In the genomic region with DNA sequence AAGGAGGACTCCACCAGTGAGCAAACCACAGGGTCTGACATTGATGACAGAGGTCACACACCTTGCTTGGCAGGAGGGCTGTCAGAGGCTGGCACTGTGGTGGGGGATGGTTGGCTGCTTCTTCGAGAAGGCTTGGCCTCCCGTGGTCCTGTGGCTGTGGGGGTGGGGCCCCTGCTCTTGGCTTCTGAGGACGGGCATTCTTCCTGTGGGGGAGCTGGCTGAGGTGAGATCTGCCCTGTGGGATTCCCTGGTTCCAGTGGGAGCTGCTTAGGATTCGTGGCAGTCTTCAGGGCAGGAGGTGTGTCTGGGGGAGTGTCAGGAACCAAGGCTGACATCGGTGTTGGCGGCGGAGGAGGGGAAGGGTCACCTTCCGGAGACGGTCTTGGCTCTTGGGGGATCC, we compare ENCODE assay signal across 17 mouse cellular contexts. TPM values are rescaled to one million over a fixed set of nuclear protein-coding genes. Genes with fewer than 3 reads are reported as not detected.
A peak's percentile ranks its signal among the peaks of the same experiment; 100 is the strongest.
DNase-seq lines count a peak whose midpoint lies in the region; ATAC-seq and TF ChIP-seq lines count a peak whose summit lies in the region.
"Had no signal": no experiment of that assay in that cellular context is flagged by ENCODE, and none has a peak within 500 bp of the region (broad histone marks: within the 10 kb centered on the region; RNA-seq: fewer than 3 reads in every experiment).

No protein-coding gene starts in this region.

- WGBS in heart, embryonic 10.5 days = 35% methylated on average over 9 of the region's 9 CpGs
- 45% methylated on average over 9 of the region's 9 CpGs for WGBS in lung, adult 2 months
- 55% methylated on average over 9 of the region's 9 CpGs for WGBS in forebrain, postnatal 0 days

- H3K4me1 ChIP-seq in heart, embryonic 10.5 days = peaks cover 58% of the 10 kb centered on the region
- peaks cover 19% of the 10 kb centered on the region for H3K4me1 ChIP-seq in lung, adult 2 months (ENCODE audit: control insufficient read depth, insufficient read depth, low read length)
- H3K4me1 ChIP-seq in forebrain, postnatal 0 days (ENCODE audit: insufficient read depth) = no peaks in the 10 kb centered on the region
- H3K4me1 ChIP-seq: liver, embryonic 13.5 days had no signal

- no peak overlapping the region for H3K9ac ChIP-seq in forebrain, postnatal 0 days
- H3K9ac ChIP-seq: embryonic facial prominence, embryonic 15.5 days; intestine, embryonic 15.5 days; liver, embryonic 13.5 days had no signal

- no peak for TF ChIP-seq POLR2A in lung, adult 2 months (IDR thresholded peaks at IDR 0.05; ENCODE audit: borderline replicate concordance, extremely low read depth, low read depth, low read length)
- TF ChIP-seq POLR2A in myocyte (IDR thresholded peaks at IDR 0.05; ENCODE audit: insufficient read length, low read depth) = peak; percentile 37

- ATAC-seq in forebrain, postnatal 0 days = no peak
- ATAC-seq: forebrain, embryonic 14.5 days; intestine, embryonic 15.5 days; Patski had no signal

- intact Hi-C loops in heart, postnatal 25 days (cut with DNase I) = no loop called here

- H3K4me2 ChIP-seq in myocyte (ENCODE audit: low read depth) = no peak overlapping the region
- no peak overlapping the region for H3K4me2 ChIP-seq in forebrain, postnatal 0 days (ENCODE audit: low read depth)
- H3K4me2 ChIP-seq: embryonic facial prominence, embryonic 15.5 days; intestine, embryonic 15.5 days; liver, embryonic 13.5 days had no signal

- no peaks in the 10 kb centered on the region for H3K9me3 ChIP-seq in heart, embryonic 10.5 days
- no peaks in the 10 kb centered on the region for H3K9me3 ChIP-seq in forebrain, postnatal 0 days (ENCODE audit: low read length)
- H3K9me3 ChIP-seq: embryonic facial prominence, embryonic 15.5 days; hindbrain, embryonic 10.5 days; intestine, embryonic 15.5 days; liver, embryonic 13.5 days had no signal

- H3K36me3 ChIP-seq in heart, embryonic 10.5 days = peaks cover 77% of the 10 kb centered on the region
- peaks cover 52% of the 10 kb centered on the region for H3K36me3 ChIP-seq in myocyte (ENCODE audit: control insufficient read depth, insufficient read depth)
- H3K36me3 ChIP-seq in forebrain, postnatal 0 days (ENCODE audit: insufficient read depth) = peaks cover 60% of the 10 kb centered on the region

- TF ChIP-seq CTCF in lung, adult 2 months (IDR thresholded peaks at IDR 0.05; ENCODE audit: insufficient read depth, low read length) = no peak
- no peak for TF ChIP-seq CTCF in forebrain, postnatal 0 days (IDR thresholded peaks at IDR 0.05; ENCODE audit: low read depth)

- H3K4me3 ChIP-seq in heart, embryonic 10.5 days = no peak overlapping the region
- H3K4me3 ChIP-seq in lung, adult 2 months (replicated peaks; ENCODE audit: extremely low read depth, low read depth, low read length) = no peak overlapping the region
- H3K4me3 ChIP-seq in myocyte = no peak overlapping the region
- no peak overlapping the region for H3K4me3 ChIP-seq in forebrain, postnatal 0 days (ENCODE audit: low read depth, low read length)
- H3K4me3 ChIP-seq: embryonic facial prominence, embryonic 15.5 days; hindbrain, embryonic 10.5 days; intestine, embryonic 15.5 days; liver, embryonic 13.5 days had no signal

- H3K79me2 ChIP-seq in myocyte (ENCODE audit: control insufficient read depth, insufficient read depth) = peaks cover 71% of the 10 kb centered on the region

- no peak for DNase-seq in heart, embryonic 10.5 days (ENCODE audit: low spot score)
- no peak for DNase-seq in heart, postnatal 25 days (ENCODE audit: low spot score)
- DNase-seq in lung, adult 2 months = peak; percentile 4
- no peak for DNase-seq in lung, postnatal 25 days (ENCODE audit: low spot score)
- DNase-seq in cerebellum, postnatal 10 days = peak; percentile 47 to 48
- no peak for DNase-seq in forebrain, postnatal 0 days
- DNase-seq: gastrocnemius, postnatal 10 days; liver, embryonic 13.5 days; lung, postnatal 10 days; right cerebral cortex, postnatal 4 days had no signal

- peak overlapping the region; percentile 59; the same call in 1 of the 2 replicates for H3K27ac ChIP-seq in heart, embryonic 10.5 days
- H3K27ac ChIP-seq in forebrain, postnatal 0 days (ENCODE audit: low read depth, low read length) = no peak overlapping the region
- H3K27ac ChIP-seq: embryonic facial prominence, embryonic 15.5 days; hindbrain, embryonic 10.5 days; intestine, embryonic 15.5 days; liver, embryonic 13.5 days had no signal

- no peaks in the 10 kb centered on the region for H3K27me3 ChIP-seq in heart, embryonic 10.5 days (ENCODE audit: insufficient read depth, poor library complexity, severe bottlenecking)
- H3K27me3 ChIP-seq in myocyte (ENCODE audit: control insufficient read depth, insufficient read depth, insufficient read length) = no peaks in the 10 kb centered on the region
- H3K27me3 ChIP-seq in forebrain, postnatal 0 days (ENCODE audit: insufficient read depth, low read length) = no peaks in the 10 kb centered on the region
- H3K27me3 ChIP-seq: CH12.LX; embryonic facial prominence, embryonic 15.5 days; intestine, embryonic 15.5 days; liver, embryonic 13.5 days; Patski had no signal

- no peak overlapping the region for H3ac ChIP-seq in myocyte (ENCODE audit: control insufficient read depth, insufficient read length)

TF ChIP-seq in myocyte, 11 proteins besides CTCF, POLR2A, EP300 and RAD21:
- TF ChIP-seq CEBPB (IDR thresholded peaks at IDR 0.05; ENCODE audit: insufficient read depth, poor library complexity, severe bottlenecking) (no peak), MAX (IDR thresholded peaks at IDR 0.05; ENCODE audit: low read depth) (no peak), REST (IDR thresholded peaks at IDR 0.05; ENCODE audit: insufficient read depth, insufficient read length) (no peak), E2F4 (IDR thresholded peaks at IDR 0.05; ENCODE audit: insufficient read depth) (no peak), USF1 (IDR thresholded peaks at IDR 0.05; ENCODE audit: low read depth) (no peak), MYOG (IDR thresholded peaks at IDR 0.05; ENCODE audit: control insufficient read depth in 1 of 3, insufficient read depth in 1 of 3, insufficient read length in 2 of 3, low read depth in 2 of 3) (no peak), SRF (IDR thresholded peaks at IDR 0.05; ENCODE audit: control insufficient read depth, insufficient read length, low read depth) (no peak), POLR2AphosphoS2 (IDR thresholded peaks at IDR 0.05; ENCODE audit: insufficient read length, low read depth) (no peak), TCF12 (IDR thresholded peaks at IDR 0.05; ENCODE audit: insufficient read depth, poor library complexity, severe bottlenecking) (no peak), MYOD1 (IDR thresholded peaks at IDR 0.05; ENCODE audit: control insufficient read depth in 1 of 3, insufficient read length in 2 of 3, low read depth in 2 of 3) (no peak), TCF3 (IDR thresholded peaks at IDR 0.05; ENCODE audit: insufficient read length, low read depth) (no peak)

RNA-seq across cellular contexts. Expression of a gene that starts 14.2 kb away (rescaled TPM):
- 49.1 and 74.8 TPM in 2 replicates for polyA plus RNA-seq in heart, embryonic 10.5 days (2016; fragmentation: Nextera tagmentation; extraction: Ambion mirVana)
- total RNA-seq in heart, postnatal 25 days (2021) = 100 to 1,000 TPM; 255 to 285 TPM
- 153 and 194 TPM in 2 replicates for polyA plus RNA-seq in lung, adult 2 months (2012; rRNA removed)
- 236 TPM for polyA plus RNA-seq in myocyte (2012; fragmentation: generic; extraction: Trizol)
- total RNA-seq in forebrain, postnatal 0 days (2014; rRNA removed) = 105 and 115 TPM in 2 replicates
- 63.6 and 71.1 TPM in 2 replicates for polyA plus RNA-seq in forebrain, postnatal 0 days (2015; fragmentation: Nextera tagmentation; extraction: Ambion mirVana)

RNA-seq across cellular contexts. Expression of a gene that starts 20.2 kb away (rescaled TPM):
- polyA plus RNA-seq in heart, embryonic 10.5 days (2016; fragmentation: Nextera tagmentation; extraction: Ambion mirVana) = 74.9 and 86.4 TPM in 2 replicates
- 10 to 100 TPM; 43.2 to 47.1 TPM for total RNA-seq in heart, postnatal 25 days (2021)
- 31.7 and 51.1 TPM in 2 replicates for polyA plus RNA-seq in lung, adult 2 months (2012; rRNA removed)
- polyA plus RNA-seq in myocyte (2012; fragmentation: generic; extraction: Trizol) = 84.1 TPM
- total RNA-seq in forebrain, postnatal 0 days (2014; rRNA removed) = 143 TPM in 2 replicates
- polyA plus RNA-seq in forebrain, postnatal 0 days (2015; fragmentation: Nextera tagmentation; extraction: Ambion mirVana) = 199 and 202 TPM in 2 replicates

RNA-seq across cellular contexts. Expression of a gene that starts 39.4 kb away (rescaled TPM):
- 194 and 200 TPM in 2 replicates for polyA plus RNA-seq in heart, embryonic 10.5 days (2016; fragmentation: Nextera tagmentation; extraction: Ambion mirVana)
- 100 to 1,000 TPM; 108 to 111 TPM for total RNA-seq in heart, postnatal 25 days (2021)
- polyA plus RNA-seq in lung, adult 2 months (2012; rRNA removed) = 40.0 and 62.8 TPM in 2 replicates
- 56.6 TPM for polyA plus RNA-seq in myocyte (2012; fragmentation: generic; extraction: Trizol)
- 113 and 165 TPM in 2 replicates for total RNA-seq in forebrain, postnatal 0 days (2014; rRNA removed)
- 92.4 and 111 TPM in 2 replicates for polyA plus RNA-seq in forebrain, postnatal 0 days (2015; fragmentation: Nextera tagmentation; extraction: Ambion mirVana)

RNA-seq across cellular contexts. Expression of a gene that starts 44.6 kb away (rescaled TPM):
- 3.3 and 3.7 TPM in 2 replicates for polyA plus RNA-seq in heart, embryonic 10.5 days (2016; fragmentation: Nextera tagmentation; extraction: Ambion mirVana)
- under 1 TPM; 0.75 to 0.81 TPM for total RNA-seq in heart, postnatal 25 days (2021)
- 3.5 and 4.4 TPM in 2 replicates for polyA plus RNA-seq in lung, adult 2 months (2012; rRNA removed)
- polyA plus RNA-seq in myocyte (2012; fragmentation: generic; extraction: Trizol) = 0.06 TPM
- total RNA-seq in forebrain, postnatal 0 days (2014; rRNA removed) = 6.5 and 11.6 TPM in 2 replicates
- 2.5 and 3.0 TPM in 2 replicates for polyA plus RNA-seq in forebrain, postnatal 0 days (2015; fragmentation: Nextera tagmentation; extraction: Ambion mirVana)
- total RNA-seq: CH12.LX had no signal

Comparison
In these comparisons a context has a peak if more than half of its experiments do, and no peak if none do; other contexts are left out.
1. DNase-seq: peak in lung, adult 2 months (single experiment) and cerebellum, postnatal 10 days (2 of 2); none in heart, embryonic 10.5 days (single experiment), heart, postnatal 25 days (single experiment), lung, postnatal 25 days (single experiment) and forebrain, postnatal 0 days (single experiment).